Mouse (Mus musculus): ENCODE data around the gene Il16. TPM values are rescaled to one million over a fixed set of nuclear protein-coding genes. Genes with fewer than 3 reads are reported as not detected.
"Not testable (repeated sequence)": the region's sequence is repeated elsewhere in the genome, so short reads cannot be mapped to it uniquely, and the experiment has no call there.

The Il16 gene
- total RNA-seq, 2 experiments from 2014 or later, result 8.4 to 10.0 TPM

DNA sequence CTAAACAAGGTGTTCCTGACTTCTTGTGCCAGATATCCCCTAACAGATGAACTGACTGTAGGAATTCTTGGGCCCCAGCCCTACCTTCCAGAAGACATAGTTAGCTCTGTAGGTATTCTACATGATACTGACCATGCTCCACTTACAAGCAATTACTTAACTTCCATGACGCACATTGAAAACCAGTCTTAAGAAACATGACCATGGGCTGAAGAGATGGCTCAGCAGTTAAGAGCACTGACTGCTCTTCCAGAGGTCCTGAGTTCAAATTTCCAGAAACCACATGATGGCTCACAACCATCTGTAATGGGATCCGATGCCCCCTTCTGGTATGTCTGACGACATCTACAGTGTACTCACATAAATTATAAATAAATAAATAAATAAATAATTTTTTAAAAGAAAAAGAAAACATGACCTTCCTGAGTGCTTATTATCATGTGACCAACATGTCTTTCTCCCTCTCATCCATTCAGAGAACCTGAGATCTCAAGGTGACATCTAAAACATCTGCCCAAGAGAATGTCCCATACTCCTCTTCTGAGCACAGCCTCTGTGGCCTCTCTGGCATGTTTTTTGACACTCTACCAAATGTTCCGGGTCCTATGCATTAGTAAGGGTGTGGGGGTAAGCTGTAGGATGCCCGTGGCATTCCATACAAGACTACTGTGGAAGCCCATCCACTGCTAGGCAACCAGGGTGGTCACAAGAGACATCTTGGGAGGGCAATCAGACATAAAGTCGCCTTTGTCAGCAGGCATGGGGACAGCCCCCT is 9.0 kb downstream of the Il16 start:
- intact Hi-C loops (cut with DNase I), result no loop called here
- no peak for DNase-seq

GRCm38 (mm10) chr7:83735108-83735781 is 10.3 kb downstream of the Il16 start:
- intact Hi-C loops (cut with DNase I), result no loop called here
- DNase-seq, result no peak

GRCm38 (mm10) chr7:83734671-83735082 is 10.8 kb downstream of the Il16 start:
- no peak for DNase-seq
- intact Hi-C loops (cut with DNase I), result no loop called here

- no peak for DNase-seq
- intact Hi-C loops (cut with DNase I), result no loop called here
Observed at GRCm38 (mm10) chr7:83734246-83734645, 11.3 kb downstream of the Il16 start.

DNA sequence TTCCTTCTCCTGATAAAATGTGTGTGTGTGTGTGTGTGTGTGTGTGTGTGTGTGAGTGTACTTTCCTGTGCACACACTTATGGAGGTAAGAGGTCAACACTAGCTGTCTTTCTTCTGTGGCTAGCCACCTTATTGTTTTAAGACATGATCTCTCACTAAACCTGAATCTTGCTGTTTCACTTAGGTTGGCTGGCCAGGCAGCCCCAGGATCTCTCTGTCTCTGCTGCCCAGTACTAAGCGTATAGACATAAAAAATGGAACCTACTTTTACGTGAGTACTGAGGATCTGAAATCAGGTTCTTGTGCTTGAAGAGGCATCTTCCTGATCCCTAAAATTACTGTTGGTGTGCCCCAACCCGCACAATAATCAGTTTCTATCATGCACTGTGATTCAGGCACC is 12.7 kb downstream of the Il16 start:
- DNase-seq, result no peak
- intact Hi-C loops (cut with DNase I), result no loop called here

GRCm38 (mm10) chr7:83731961-83732666 is 13.4 kb downstream of the Il16 start:
- DNase-seq, result no peak

DNA sequence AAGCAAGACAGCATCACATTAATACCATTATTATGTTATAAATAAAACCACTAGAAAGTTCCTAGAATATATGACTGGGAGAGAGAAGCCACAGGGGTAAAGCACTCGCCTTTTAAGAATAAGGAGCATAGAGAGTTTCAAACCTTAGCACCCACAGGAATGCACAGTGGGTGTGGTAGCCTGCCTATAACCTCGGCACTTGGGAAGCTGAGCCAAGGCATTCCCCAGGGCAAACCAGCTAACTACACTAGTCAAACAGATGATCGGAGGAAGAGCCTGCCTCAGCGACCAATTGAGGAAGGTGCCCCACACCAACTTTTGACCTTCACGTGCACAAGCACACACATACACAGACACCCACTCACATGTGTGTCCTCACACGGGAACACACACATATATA is 14.2 kb downstream of the Il16 start:
- DNase-seq, result no peak
- intact Hi-C loops (cut with DNase I), result no loop called here

More at GRCm38 (mm10) chr7:83731961-83732666, 13.4 kb downstream of the Il16 start:
- intact Hi-C loops (cut with DNase I), result no loop called here

- intact Hi-C loops (cut with DNase I), result no loop called here
- DNase-seq, result no peak
Observed at GRCm38 (mm10) chr7:83726936-83727632, 18.4 kb downstream of the Il16 start.

- intact Hi-C loops (cut with DNase I), result no loop called here
- DNase-seq, result no peak
Observed at GRCm38 (mm10) chr7:83725801-83726200, 19.7 kb downstream of the Il16 start.

DNA sequence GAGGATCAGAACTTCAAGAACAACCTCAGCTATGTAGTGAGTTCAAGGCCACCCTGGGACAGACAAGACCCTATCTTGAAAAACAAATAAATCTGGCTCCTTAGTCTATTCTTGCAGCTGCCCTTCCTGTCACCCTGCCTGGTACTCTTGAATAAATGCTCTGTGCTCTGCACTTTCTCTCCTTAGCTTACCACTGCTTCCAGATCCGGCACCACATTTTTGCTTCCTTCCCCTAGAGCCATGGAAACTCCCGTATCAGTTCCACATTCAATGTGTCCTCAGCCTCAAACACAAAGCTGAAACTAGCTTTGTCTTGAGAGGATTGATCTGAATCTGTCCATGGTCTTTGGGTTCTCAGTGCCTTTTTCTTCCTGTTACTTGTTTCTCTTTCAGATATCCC is 21.0 kb downstream of the Il16 start:
- DNase-seq, result no peak
- intact Hi-C loops (cut with DNase I), result no loop called here

DNA sequence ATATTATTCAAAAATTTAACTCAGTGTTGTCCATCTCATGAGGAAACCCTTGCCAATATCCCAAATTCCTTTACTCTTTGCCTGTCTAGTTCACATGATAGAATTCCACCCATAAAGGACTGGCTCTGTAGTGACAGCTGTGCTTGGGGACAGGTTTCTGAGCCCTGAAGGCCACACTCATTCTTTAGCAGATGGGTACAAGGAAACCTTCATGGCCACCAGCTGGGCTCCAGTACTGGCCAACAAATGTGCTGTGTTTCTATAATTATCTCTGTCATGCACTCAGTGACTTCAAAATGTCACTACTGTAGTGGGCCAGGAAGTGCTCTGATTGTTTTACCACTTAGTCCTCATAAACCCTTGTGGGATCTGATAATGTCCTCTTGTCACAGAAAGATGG is 21.6 kb downstream of the Il16 start:
- intact Hi-C loops (cut with DNase I), result no loop called here
- DNase-seq, result no peak

DNA sequence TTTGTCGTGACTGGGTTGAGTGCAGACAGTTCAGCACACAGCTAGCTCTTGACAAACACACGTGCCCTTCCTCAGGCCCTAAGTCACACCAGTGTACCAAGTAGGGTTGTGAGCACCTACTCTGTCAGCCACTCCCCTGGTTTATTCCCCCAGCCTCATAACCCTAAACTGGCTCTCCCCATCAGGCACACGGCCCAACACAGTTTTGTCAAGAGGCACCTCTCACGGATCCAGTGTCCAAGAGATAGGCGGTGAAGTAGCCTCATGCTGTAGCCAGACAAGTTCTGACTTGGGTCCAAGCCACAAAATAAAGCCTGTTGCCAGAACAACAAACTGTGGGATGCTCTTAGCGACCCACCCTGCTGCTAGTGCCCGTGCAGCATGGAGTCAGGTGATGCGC is 22.3 kb downstream of the Il16 start:
- no peak for DNase-seq
- intact Hi-C loops (cut with DNase I), result no loop called here

GRCm38 (mm10) chr7:83722485-83722884 is 23.0 kb downstream of the Il16 start:
- intact Hi-C loops (cut with DNase I), result no loop called here

DNA sequence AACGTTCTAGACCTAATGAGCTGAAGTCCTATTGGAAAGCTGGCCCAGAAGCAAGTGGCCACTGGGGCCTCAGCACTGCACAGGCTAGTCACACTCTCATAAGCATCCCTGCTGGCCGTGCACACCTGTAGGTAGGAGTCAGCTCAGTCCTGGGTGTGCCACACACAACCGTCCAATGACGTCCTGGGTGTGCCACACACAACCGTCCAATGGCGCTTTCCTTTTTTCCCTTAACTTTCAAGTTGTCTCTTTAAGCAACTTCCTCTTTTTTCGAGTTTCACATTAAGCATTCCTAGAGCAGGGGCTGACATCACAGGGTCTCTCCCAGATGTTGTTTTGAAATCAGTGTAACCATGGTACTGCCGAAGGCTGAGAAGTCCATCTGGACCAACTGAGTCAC is 25.3 kb downstream of the Il16 start:
- intact Hi-C loops (cut with DNase I), result no loop called here
- DNase-seq, result no peak

More at GRCm38 (mm10) chr7:83722485-83722884, 23.0 kb downstream of the Il16 start:
- DNase-seq, result peak in 1 of 2 experiments; percentile 24

GRCm38 (mm10) chr7:83717021-83717725 is 28.4 kb downstream of the Il16 start:
- DNase-seq, result no peak
- intact Hi-C loops (cut with DNase I), result no loop called here

DNA sequence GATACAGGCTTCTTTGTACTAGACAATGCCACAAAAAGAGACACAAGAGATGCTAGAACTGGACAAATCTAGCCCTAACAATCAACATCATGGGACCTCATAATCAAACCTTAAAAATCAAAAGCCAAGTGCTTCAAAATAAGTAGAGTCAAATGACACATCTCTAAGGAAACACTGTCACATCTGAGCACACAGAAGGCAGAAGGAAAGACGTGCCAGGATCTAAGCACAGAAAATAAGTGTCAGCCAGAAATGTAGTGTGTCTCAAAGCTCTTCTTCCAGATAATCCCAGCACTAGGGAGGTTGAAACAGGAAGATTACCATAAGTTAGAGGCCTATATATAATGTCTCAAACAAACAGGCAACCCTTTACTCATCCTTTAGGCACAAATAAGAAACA is 31.9 kb downstream of the Il16 start:
- intact Hi-C loops (cut with DNase I), result no loop called here
- no peak for DNase-seq

DNA sequence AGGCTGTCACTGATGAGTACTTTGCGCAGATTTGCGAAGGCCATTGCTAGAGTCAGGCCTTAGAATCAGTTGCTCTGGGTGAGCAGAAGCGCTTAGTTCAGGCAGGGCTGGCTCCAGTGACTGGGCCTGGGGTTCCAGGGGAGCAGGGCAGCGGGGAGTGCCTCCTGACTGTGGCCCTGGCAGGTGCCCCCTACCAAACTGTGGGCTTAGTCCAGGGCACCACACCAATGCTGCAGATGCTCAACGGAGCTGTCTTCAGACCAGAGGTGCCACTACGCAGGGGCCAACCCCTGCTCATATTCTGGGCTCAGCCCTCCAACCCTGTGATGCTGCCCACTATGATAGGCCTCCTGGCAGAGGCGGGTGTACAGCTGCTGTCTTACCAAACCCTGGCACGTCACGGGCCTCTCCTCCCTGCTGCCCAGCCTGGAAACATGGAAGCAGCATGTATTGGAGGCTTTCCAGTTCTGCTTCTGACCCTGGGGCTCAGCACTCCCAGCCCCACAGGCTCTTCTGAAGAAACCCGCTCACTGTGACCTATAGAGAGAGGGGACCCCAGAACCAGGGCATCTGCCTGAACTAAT is 33.8 kb downstream of the Il16 start:
- DNase-seq; intact Hi-C loops (cut with DNase I): not testable (repeated sequence)

DNA sequence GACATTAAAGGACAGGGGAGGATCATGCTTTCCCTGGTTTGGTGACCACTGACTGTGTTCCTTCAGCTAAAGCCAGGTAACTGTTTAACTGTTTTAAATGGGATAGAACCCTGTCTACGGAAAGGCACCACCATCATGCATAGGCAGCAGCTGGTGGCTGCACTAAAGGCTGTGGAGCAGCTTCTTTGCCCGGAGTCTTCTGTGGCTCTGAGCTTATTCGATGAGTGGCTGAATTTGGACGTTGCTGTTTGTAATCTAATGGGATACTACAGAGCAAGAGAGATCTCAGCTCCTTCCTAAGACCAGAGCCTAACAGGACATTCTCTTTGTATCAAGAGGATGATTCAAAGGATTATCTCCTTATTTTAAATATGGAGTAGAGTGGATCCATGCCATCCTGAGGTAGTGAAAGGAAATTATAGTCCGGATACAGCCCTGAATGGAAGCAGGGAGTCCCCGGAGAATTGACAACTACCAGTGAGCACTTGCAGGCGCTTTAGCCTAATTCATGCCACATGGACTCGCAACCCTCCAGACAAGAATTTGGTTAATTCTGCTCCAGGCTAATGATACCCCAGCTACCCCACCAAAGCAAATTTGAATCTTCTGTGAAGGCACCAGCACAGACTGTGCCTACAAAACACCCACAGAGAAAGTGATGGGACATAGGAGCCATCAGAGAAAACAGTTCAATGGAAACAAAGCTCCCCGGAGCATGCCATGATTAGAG is 42.3 kb downstream of the Il16 start:
- intact Hi-C loops (cut with DNase I), result no loop called here
- no peak for DNase-seq

- intact Hi-C loops (cut with DNase I), result no loop called here
- no peak for DNase-seq
Observed at GRCm38 (mm10) chr7:83699066-83699745, 46.3 kb downstream of the Il16 start.

Data from heart, postnatal 36 days (tissue).